Mouse (Mus musculus) hindbrain, embryonic 11.5 days (tissue): ENCODE data around the gene Dock4. TPM values are rescaled to one million over a fixed set of nuclear protein-coding genes. Genes with fewer than 3 reads are reported as not detected.
A peak's percentile ranks its signal among the peaks of the same experiment; 100 is the strongest.

ENCODE experiments used
- ATAC-seq: fragments of 200-750 bp; cut with Nextera tagmentation; 2 replicates; pipeline ENCODE4 v1.8.0; 2017; ENCODE audit warnings: mild to moderate bottlenecking, moderate TSS enrichment, moderate library complexity; ENCODE audit not compliant: low FRiP score
- DNase-seq: peaks from one replicate; pipeline ENCODE4 v3.0.0-alpha.2; 2015; ENCODE audit warnings: low spot score
- H3K27ac ChIP-seq: fragments of 300-500 bp; sonication (generic); 2 replicates; pipeline ENCODE4 v1.5.1; 2014; ENCODE audit warnings: mild to moderate bottlenecking, low read depth, low read length
- H3K27me3 ChIP-seq: fragments of 300-500 bp; sonication (generic); 2 replicates; pipeline ENCODE4 v1.6.1; 2014; ENCODE audit warnings: mild to moderate bottlenecking, low read length, moderate library complexity, mixed read lengths; ENCODE audit not compliant: control insufficient read depth, insufficient read depth
- H3K36me3 ChIP-seq: fragments of 300-500 bp; sonication (generic); 2 replicates; pipeline ENCODE4 v1.6.1; 2014; ENCODE audit warnings: mild to moderate bottlenecking, low read length, moderate library complexity, mixed read lengths; ENCODE audit not compliant: control insufficient read depth, insufficient read depth
- H3K4me1 ChIP-seq: fragments of 300-500 bp; sonication (generic); replicated peaks from 2 replicates; pipeline ENCODE4 v1.6.1; 2014; ENCODE audit warnings: low read length, mixed read lengths; ENCODE audit not compliant: control insufficient read depth, insufficient read depth
- H3K4me2 ChIP-seq: fragments of 300-500 bp; sonication (generic); replicated peaks from 2 replicates; pipeline ENCODE4 v1.6.1; 2014; ENCODE audit warnings: mild to moderate bottlenecking, low read depth, low read length
- H3K4me3 ChIP-seq: fragments of 300-500 bp; sonication (generic); 2 replicates; pipeline ENCODE4 v1.5.1; 2014; ENCODE audit warnings: low read depth, low read length
- H3K9ac ChIP-seq: fragments of 300-500 bp; sonication (generic); 2 replicates; pipeline ENCODE4 v1.6.1; 2014; ENCODE audit warnings: low read depth, low read length
- H3K9me3 ChIP-seq: fragments of 300-500 bp; sonication (generic); 2 replicates; pipeline ENCODE4 v1.6.1; 2016; ENCODE audit warnings: low read length; ENCODE audit not compliant: control insufficient read depth
- WGBS: fragments of 180-500 bp; shearing (Covaris S2); extraction: QIAGEN DNeasy Blood & Tissue Kit; methylation state at CpG from one replicate; pipeline ENCODE4 v1.1.7; 2014; 5-methylcytosine and 5-hydroxymethylcytosine counted together
- polyA plus RNA-seq: library from polyadenylated mRNA; unstranded; fragments of >200 nt; fragmentation: Nextera tagmentation; extraction: Ambion mirVana; gene quantifications from 2 replicates; pipeline ENCODE4 v1.2.1, GENCODE M21; 2014

Gene Dock4
- polyA plus RNA-seq, 1 experiment from 2014 or later = 29.4 TPM

DNA sequence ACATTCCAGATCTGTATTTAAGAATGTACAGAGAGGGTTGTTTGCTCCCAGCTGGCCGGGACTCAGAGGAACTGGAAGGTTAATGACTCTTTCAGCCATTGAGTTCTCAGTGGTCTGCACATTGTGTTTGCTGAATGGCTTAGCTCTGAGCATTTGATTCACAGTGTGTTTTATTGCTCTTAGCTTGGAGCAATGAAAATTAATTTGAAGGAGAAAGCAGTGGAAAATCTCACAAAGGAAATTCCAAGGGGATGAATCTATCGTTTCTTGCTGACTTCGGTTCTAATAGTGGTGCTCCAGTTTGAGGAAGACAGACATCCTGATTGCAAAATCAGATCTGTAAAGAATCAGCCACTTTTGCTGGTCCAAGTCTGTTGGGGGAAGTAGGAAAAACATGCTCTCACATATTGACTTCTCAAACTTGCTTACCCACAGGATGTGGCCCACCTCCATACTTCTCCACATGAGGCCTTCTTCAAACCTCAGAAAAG lies 342.9 kb downstream of the Dock4 start:
- H3K27ac ChIP-seq = no peak overlapping the region
- 46% methylated on average over 3 of the region's 3 CpGs for WGBS
- no peaks in the 10 kb centered on the region for H3K36me3 ChIP-seq
- no peaks in the 10 kb centered on the region for H3K27me3 ChIP-seq
- no peak overlapping the region for H3K9ac ChIP-seq
- no peaks in the 10 kb centered on the region for H3K9me3 ChIP-seq
- no peak overlapping the region for H3K4me2 ChIP-seq
- no peaks in the 10 kb centered on the region for H3K4me1 ChIP-seq
- ATAC-seq (no peak), DNase-seq (no peak)
- H3K4me3 ChIP-seq = no peak overlapping the region

DNA sequence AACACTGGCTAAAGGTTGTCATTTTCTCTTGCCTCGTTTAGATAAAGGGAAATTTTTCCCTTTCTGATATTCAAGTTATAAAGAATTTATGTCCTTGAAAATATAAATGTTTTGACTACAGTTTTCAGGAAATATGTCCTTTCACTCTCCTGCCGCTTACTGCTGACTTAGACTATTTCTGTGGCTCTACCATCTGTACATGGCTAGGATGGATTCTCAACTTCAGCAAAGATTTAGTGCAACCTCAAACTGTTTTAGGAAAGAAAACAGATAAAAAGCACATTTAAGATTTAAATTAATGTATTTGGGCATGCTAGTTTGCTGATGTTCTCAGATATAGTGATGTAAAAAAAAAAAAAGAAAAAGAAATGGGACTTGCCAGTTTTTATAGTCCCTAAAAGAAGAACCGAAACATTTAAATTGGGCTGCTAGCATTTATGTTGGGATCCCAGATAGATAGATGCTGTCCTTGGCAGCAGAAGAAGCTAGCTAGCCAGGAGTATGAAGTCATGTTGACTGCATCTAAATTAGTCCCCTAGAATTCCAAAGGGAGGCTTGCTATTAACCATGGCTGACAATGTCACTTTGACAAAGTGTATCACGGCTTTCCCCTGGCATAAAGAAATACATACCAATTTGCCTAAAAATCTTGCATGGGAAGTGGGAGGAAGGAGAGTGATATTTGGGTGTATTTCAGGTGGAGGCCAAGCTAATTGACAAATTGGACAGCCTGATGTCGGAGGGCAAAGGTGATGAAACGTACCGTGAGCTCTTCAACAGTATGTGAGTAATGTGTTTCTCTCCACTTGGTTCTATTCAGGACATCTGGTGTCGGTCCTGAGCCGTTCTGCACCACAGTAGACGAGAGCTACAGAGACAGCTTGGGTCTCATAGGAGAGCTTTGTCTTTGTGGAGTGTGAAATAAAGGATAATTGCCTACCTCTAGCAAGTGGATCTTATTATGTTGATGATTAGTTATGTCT lies 343.9 kb downstream of the Dock4 start:
- ATAC-seq (peak; percentile 85), DNase-seq (peak; percentile 28)
- H3K27ac ChIP-seq = no peak overlapping the region
- no peak overlapping the region for H3K4me3 ChIP-seq
- 53% methylated on average over 10 of the region's 10 CpGs for WGBS
- no peak overlapping the region for H3K9ac ChIP-seq
- H3K36me3 ChIP-seq = no peaks in the 10 kb centered on the region
- no peaks in the 10 kb centered on the region for H3K27me3 ChIP-seq
- no peaks in the 10 kb centered on the region for H3K9me3 ChIP-seq
- H3K4me2 ChIP-seq = no peak overlapping the region
- no peaks in the 10 kb centered on the region for H3K4me1 ChIP-seq

DNA sequence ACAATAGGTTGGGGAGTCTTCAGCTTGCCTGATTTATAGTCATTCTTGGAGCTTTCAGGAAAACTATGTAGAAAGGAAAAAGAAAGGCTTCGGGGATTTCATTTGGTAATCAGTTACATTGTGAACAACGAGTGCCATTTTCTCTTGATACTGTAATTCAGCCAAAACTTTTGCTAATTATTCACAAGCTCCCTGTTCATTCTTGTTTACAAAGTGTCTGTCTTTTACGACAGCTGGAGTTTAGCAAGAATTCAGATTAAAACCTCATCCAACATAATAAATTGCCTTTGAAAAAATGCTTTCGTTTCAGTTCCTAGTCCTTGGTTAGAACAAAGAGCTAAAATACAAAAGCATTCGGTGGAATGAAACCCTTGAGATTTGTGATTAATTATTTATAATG lies 345.5 kb downstream of the Dock4 start:
- 67% methylated on average over 5 of the region's 5 CpGs for WGBS
- Histone ChIP-seq H3K27ac (no peak overlapping the region), H3K4me1 (no peaks in the 10 kb centered on the region), H3K9me3 (no peaks in the 10 kb centered on the region), H3K4me3 (no peak overlapping the region), H3K27me3 (no peaks in the 10 kb centered on the region), H3K9ac (no peak overlapping the region), H3K36me3 (no peaks in the 10 kb centered on the region), H3K4me2 (no peak overlapping the region)
- ATAC-seq = no peak
- no peak for DNase-seq

DNA sequence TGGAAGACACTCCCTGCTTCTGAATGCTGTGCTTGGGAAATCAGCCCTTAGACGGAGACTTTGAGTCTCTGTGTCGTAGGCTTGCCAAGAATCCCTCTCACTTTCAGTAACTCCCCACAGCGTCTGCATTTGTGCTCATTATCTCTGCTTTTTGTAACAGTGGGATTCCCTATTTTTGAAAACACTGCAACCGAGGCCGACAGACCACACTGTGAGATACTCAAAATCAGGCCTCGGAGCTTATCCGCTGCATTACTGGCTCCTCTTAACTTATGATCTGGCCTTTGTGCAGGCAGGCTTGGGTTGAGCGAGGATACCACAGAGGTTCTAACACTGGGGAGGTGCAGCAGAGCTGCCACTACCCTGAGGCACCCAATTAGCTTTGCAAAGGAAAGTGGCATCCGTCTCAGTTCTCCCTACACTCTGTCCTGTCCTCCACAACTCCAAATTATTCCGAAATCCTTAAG lies 346.5 kb downstream of the Dock4 start:
- Histone ChIP-seq H3K36me3 (no peaks in the 10 kb centered on the region), H3K9ac (no peak overlapping the region), H3K27ac (no peak overlapping the region), H3K4me3 (no peak overlapping the region), H3K9me3 (no peaks in the 10 kb centered on the region), H3K4me2 (no peak overlapping the region), H3K4me1 (no peaks in the 10 kb centered on the region), H3K27me3 (no peaks in the 10 kb centered on the region)
- 43% methylated on average over 10 of the region's 10 CpGs for WGBS
- ATAC-seq = 0 out of 2 replicates have a peak, but pooled peaks have one; percentile 46
- DNase-seq = peak; percentile 9

DNA sequence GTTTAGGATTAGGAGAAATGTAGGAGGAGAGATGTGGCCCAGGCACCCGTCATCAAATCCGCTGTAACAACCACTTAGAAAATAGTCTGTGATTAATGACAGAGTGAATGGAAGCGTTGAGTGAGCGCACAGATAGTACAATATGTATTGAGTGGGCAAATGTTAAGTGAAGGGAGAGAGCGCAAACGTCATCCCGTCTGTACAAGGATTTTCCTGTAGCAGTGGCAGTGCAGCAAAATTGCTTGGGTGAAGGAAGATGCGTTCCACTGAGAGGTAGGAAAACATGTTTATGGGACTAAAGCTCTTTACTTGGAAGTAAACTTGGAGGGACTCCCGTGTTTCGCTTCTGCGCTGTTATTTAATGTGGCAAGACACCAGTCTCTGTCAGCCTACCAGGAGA lies 348.3 kb downstream of the Dock4 start:
- Histone ChIP-seq H3K9me3 (no peaks in the 10 kb centered on the region), H3K4me1 (no peaks in the 10 kb centered on the region), H3K9ac (no peak overlapping the region), H3K36me3 (no peaks in the 10 kb centered on the region), H3K4me3 (no peak overlapping the region), H3K4me2 (no peak overlapping the region), H3K27ac (no peak overlapping the region), H3K27me3 (no peaks in the 10 kb centered on the region)
- ATAC-seq (no peak), DNase-seq (no peak)
- WGBS = 76% methylated on average over 11 of the region's 11 CpGs

DNA sequence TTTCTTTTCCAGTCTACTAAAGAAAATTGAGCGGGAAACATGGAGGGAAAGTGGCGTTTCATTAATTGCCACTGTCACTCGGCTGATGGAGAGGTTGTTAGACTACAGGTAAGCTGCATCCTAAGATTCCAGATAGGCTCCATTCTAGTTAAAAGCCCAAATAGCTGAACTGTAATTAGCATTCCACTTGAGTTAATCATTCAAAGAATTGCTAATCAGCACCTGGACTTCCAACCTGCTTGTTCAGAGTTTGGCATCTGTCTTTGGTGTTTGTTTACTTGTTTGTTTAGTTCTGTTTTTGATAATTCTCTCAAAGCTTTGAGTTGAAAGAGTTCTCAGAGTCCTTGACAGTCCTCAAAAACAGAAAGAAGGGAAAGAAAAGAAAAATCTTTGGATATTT lies 349.0 kb downstream of the Dock4 start:
- 72% methylated on average over 3 of the region's 3 CpGs for WGBS
- no peak for ATAC-seq
- Histone ChIP-seq H3K4me3 (no peak overlapping the region), H3K9ac (no peak overlapping the region), H3K27me3 (no peaks in the 10 kb centered on the region), H3K4me1 (no peaks in the 10 kb centered on the region), H3K4me2 (no peak overlapping the region), H3K27ac (no peak overlapping the region), H3K9me3 (no peaks in the 10 kb centered on the region), H3K36me3 (no peaks in the 10 kb centered on the region)
- DNase-seq = no peak

DNA sequence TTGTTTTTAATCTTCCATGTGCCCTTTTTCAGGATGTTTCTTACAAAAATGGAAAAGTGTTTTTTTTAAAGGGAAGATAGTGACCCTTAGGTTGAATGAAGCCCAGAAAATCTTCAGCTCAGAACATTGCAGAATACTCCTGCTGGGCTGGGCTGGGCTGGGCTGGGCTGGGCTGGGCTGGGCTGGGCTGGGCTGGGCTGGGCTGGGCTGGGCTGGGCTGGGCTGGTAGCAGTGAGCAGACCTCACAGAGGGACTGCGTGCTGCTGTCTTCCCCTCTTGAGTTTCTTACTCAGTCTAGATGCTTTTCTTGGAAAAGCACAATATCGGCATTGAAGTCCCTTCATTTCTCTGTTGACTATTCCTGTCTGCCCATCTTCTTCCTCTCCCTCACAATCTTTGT lies 350.0 kb downstream of the Dock4 start:
- no peaks in the 10 kb centered on the region for H3K27me3 ChIP-seq
- no peak overlapping the region for H3K9ac ChIP-seq
- DNase-seq (no peak), ATAC-seq (no peak)
- H3K4me2 ChIP-seq = no peak overlapping the region
- WGBS = 53% methylated on average over 2 of the region's 2 CpGs
- H3K4me1 ChIP-seq = no peaks in the 10 kb centered on the region
- H3K9me3 ChIP-seq = no peaks in the 10 kb centered on the region
- no peak overlapping the region for H3K27ac ChIP-seq
- H3K4me3 ChIP-seq = no peak overlapping the region
- no peaks in the 10 kb centered on the region for H3K36me3 ChIP-seq

DNA sequence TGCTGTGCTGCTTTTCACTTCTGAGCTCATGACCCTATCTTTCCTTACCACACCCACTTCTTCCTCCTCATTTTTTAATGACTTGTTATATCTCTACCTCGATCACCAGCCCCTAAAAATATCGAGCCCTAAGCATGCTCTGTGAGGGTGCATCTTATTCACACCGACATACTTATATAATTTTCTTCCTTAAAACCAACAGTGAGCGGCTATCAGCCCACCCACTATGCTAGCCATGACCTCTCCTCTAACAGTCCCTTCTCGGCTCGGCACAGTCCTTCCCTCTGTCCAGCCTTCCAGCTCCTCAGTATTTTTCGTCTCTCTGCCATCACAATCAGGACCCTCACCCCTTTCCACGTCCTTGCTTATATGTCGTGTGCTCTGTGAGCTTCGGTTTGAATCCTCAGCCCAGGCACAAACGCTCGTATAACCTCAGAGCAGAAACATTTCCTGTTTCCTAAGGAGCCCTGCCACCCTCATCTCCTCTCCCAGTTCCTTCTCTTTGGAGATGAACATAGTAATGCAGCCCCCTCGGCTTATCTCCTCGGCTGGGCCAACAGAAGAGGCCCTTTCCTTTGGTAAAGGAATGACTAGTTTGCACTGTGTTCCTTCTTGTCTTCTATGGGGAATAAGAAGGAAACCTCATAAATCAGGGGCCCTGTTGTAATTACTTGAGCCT lies 351.2 kb downstream of the Dock4 start:
- no peak overlapping the region for H3K4me2 ChIP-seq
- WGBS = 69% methylated on average over 14 of the region's 14 CpGs
- no peaks in the 10 kb centered on the region for H3K9me3 ChIP-seq
- no peak for ATAC-seq
- DNase-seq = no peak
- no peaks in the 10 kb centered on the region for H3K36me3 ChIP-seq
- no peak overlapping the region for H3K9ac ChIP-seq
- H3K4me3 ChIP-seq = no peak overlapping the region
- H3K27me3 ChIP-seq = no peaks in the 10 kb centered on the region
- no peaks in the 10 kb centered on the region for H3K4me1 ChIP-seq
- no peak overlapping the region for H3K27ac ChIP-seq
